Mouse (Mus musculus): ENCODE measurements around the gene Kit. TPM values are rescaled to one million over a fixed set of nuclear protein-coding genes. Genes with fewer than 3 reads are reported as not detected.

The Kit gene
- polyA plus RNA-seq, 1 experiment from 2014 or later = 78.8 TPM

GRCm38 (mm10) chr5:75626703-75627102 is 52.0 kb downstream of the Kit start:
- 81% methylated on average over 6 of the region's 6 CpGs for WGBS
- no peak overlapping the region for H3K4me3 ChIP-seq (ENCODE audit: low read depth, low read length)
- H3K4me2 ChIP-seq (replicated peaks; ENCODE audit: low read depth, low read length) = no peak overlapping the region
- H3K27me3 ChIP-seq (ENCODE audit: control insufficient read depth, insufficient read depth, low read length) = no peaks in the 10 kb centered on the region
- no peak overlapping the region for H3K9ac ChIP-seq (replicated peaks; ENCODE audit: low read depth, low read length)
- H3K27ac ChIP-seq (ENCODE audit: low read length) = no peak overlapping the region
- no peak for ATAC-seq (ENCODE audit: insufficient number of reproducible peaks, insufficient read depth, low FRiP score, low read depth)
- H3K36me3 ChIP-seq (ENCODE audit: control insufficient read depth, insufficient read depth, low read length) = no peaks in the 10 kb centered on the region; the same call in 1 of the 2 replicates
- no peaks in the 10 kb centered on the region for H3K4me1 ChIP-seq (ENCODE audit: control insufficient read depth, insufficient read depth, low read length)
- no peaks in the 10 kb centered on the region for H3K9me3 ChIP-seq (ENCODE audit: control insufficient read depth, low read depth, low read length)

GRCm38 (mm10) chr5:75632257-75632656 is 57.5 kb downstream of the Kit start:
- WGBS = 71% methylated on average over 5 of the region's 5 CpGs
- Histone ChIP-seq H3K9me3 (ENCODE audit: control insufficient read depth, low read depth, low read length) (no peaks in the 10 kb centered on the region), H3K4me2 (replicated peaks; ENCODE audit: low read depth, low read length) (no peak overlapping the region), H3K27me3 (ENCODE audit: control insufficient read depth, insufficient read depth, low read length) (no peaks in the 10 kb centered on the region), H3K36me3 (ENCODE audit: control insufficient read depth, insufficient read depth, low read length) (no peaks in the 10 kb centered on the region; the same call in 1 of the 2 replicates), H3K4me1 (ENCODE audit: control insufficient read depth, insufficient read depth, low read length) (no peaks in the 10 kb centered on the region), H3K9ac (replicated peaks; ENCODE audit: low read depth, low read length) (no peak overlapping the region), H3K27ac (ENCODE audit: low read length) (no peak overlapping the region), H3K4me3 (ENCODE audit: low read depth, low read length) (no peak overlapping the region)
- no peak for ATAC-seq (ENCODE audit: insufficient number of reproducible peaks, insufficient read depth, low FRiP score, low read depth)

- Histone ChIP-seq H3K4me2 (replicated peaks; ENCODE audit: low read depth, low read length) (no peak overlapping the region), H3K4me1 (ENCODE audit: control insufficient read depth, insufficient read depth, low read length) (no peaks in the 10 kb centered on the region), H3K27ac (ENCODE audit: low read length) (no peak overlapping the region), H3K4me3 (ENCODE audit: low read depth, low read length) (no peak overlapping the region), H3K27me3 (ENCODE audit: control insufficient read depth, insufficient read depth, low read length) (no peaks in the 10 kb centered on the region), H3K36me3 (ENCODE audit: control insufficient read depth, insufficient read depth, low read length) (no peaks in the 10 kb centered on the region; the same call in 1 of the 2 replicates), H3K9me3 (ENCODE audit: control insufficient read depth, low read depth, low read length) (no peaks in the 10 kb centered on the region), H3K9ac (replicated peaks; ENCODE audit: low read depth, low read length) (no peak overlapping the region)
- WGBS = 84% methylated on average over 18 of the region's 18 CpGs
- ATAC-seq (ENCODE audit: insufficient number of reproducible peaks, insufficient read depth, low FRiP score, low read depth) = no peak
These were observed 58.3 kb downstream of the Kit start for GRCm38 (mm10) chr5:75632846-75633640.

- ATAC-seq (ENCODE audit: insufficient number of reproducible peaks, insufficient read depth, low FRiP score, low read depth) = no peak
- Histone ChIP-seq H3K27me3 (ENCODE audit: control insufficient read depth, insufficient read depth, low read length) (no peaks in the 10 kb centered on the region), H3K4me1 (ENCODE audit: control insufficient read depth, insufficient read depth, low read length) (no peaks in the 10 kb centered on the region), H3K9me3 (ENCODE audit: control insufficient read depth, low read depth, low read length) (no peaks in the 10 kb centered on the region), H3K4me3 (ENCODE audit: low read depth, low read length) (no peak overlapping the region), H3K4me2 (replicated peaks; ENCODE audit: low read depth, low read length) (no peak overlapping the region), H3K27ac (ENCODE audit: low read length) (no peak overlapping the region), H3K36me3 (ENCODE audit: control insufficient read depth, insufficient read depth, low read length) (peaks cover 7% of the 10 kb centered on the region; the same call in 1 of the 2 replicates), H3K9ac (replicated peaks; ENCODE audit: low read depth, low read length) (no peak overlapping the region)
- WGBS = 92% methylated on average over 12 of the region's 12 CpGs
These were observed 60.7 kb downstream of the Kit start for GRCm38 (mm10) chr5:75635385-75635784.

GRCm38 (mm10) chr5:75640637-75641036 is 65.9 kb downstream of the Kit start:
- no peak overlapping the region for H3K4me3 ChIP-seq (ENCODE audit: low read depth, low read length)
- no peak overlapping the region for H3K4me2 ChIP-seq (replicated peaks; ENCODE audit: low read depth, low read length)
- no peaks in the 10 kb centered on the region for H3K4me1 ChIP-seq (ENCODE audit: control insufficient read depth, insufficient read depth, low read length)
- H3K27ac ChIP-seq (ENCODE audit: low read length) = no peak overlapping the region
- H3K9me3 ChIP-seq (ENCODE audit: control insufficient read depth, low read depth, low read length) = no peaks in the 10 kb centered on the region
- peaks cover 17% of the 10 kb centered on the region; the same call in 1 of the 2 replicates for H3K36me3 ChIP-seq (ENCODE audit: control insufficient read depth, insufficient read depth, low read length)
- no peak for ATAC-seq (ENCODE audit: insufficient number of reproducible peaks, insufficient read depth, low FRiP score, low read depth)
- WGBS = 58% methylated on average over 11 of the region's 11 CpGs
- H3K27me3 ChIP-seq (ENCODE audit: control insufficient read depth, insufficient read depth, low read length) = no peaks in the 10 kb centered on the region
- no peak overlapping the region for H3K9ac ChIP-seq (replicated peaks; ENCODE audit: low read depth, low read length)

- Histone ChIP-seq H3K27ac (ENCODE audit: low read length) (no peak overlapping the region), H3K4me3 (ENCODE audit: low read depth, low read length) (no peak overlapping the region), H3K9ac (replicated peaks; ENCODE audit: low read depth, low read length) (no peak overlapping the region), H3K27me3 (ENCODE audit: control insufficient read depth, insufficient read depth, low read length) (no peaks in the 10 kb centered on the region), H3K4me2 (replicated peaks; ENCODE audit: low read depth, low read length) (no peak overlapping the region), H3K4me1 (ENCODE audit: control insufficient read depth, insufficient read depth, low read length) (no peaks in the 10 kb centered on the region), H3K36me3 (ENCODE audit: control insufficient read depth, insufficient read depth, low read length) (peaks cover 3% of the 10 kb centered on the region; the same call in 1 of the 2 replicates), H3K9me3 (ENCODE audit: control insufficient read depth, low read depth, low read length) (no peaks in the 10 kb centered on the region)
- WGBS = 87% methylated on average over 5 of the region's 5 CpGs
- ATAC-seq (ENCODE audit: insufficient number of reproducible peaks, insufficient read depth, low FRiP score, low read depth) = no peak
These were observed 72.3 kb downstream of the Kit start for GRCm38 (mm10) chr5:75647046-75647445.

- no peak overlapping the region for H3K9ac ChIP-seq (replicated peaks; ENCODE audit: low read depth, low read length)
- no peaks in the 10 kb centered on the region for H3K4me1 ChIP-seq (ENCODE audit: control insufficient read depth, insufficient read depth, low read length)
- no peak overlapping the region for H3K4me2 ChIP-seq (replicated peaks; ENCODE audit: low read depth, low read length)
- WGBS = 83% methylated on average over 8 of the region's 8 CpGs
- ATAC-seq (ENCODE audit: insufficient number of reproducible peaks, insufficient read depth, low FRiP score, low read depth) = no peak
- no peaks in the 10 kb centered on the region for H3K9me3 ChIP-seq (ENCODE audit: control insufficient read depth, low read depth, low read length)
- H3K4me3 ChIP-seq (ENCODE audit: low read depth, low read length) = no peak overlapping the region
- no peak overlapping the region for H3K27ac ChIP-seq (ENCODE audit: low read length)
- H3K27me3 ChIP-seq (ENCODE audit: control insufficient read depth, insufficient read depth, low read length) = no peaks in the 10 kb centered on the region
- peaks cover 12% of the 10 kb centered on the region; the same call in 1 of the 2 replicates for H3K36me3 ChIP-seq (ENCODE audit: control insufficient read depth, insufficient read depth, low read length)
These were observed 75.8 kb downstream of the Kit start for GRCm38 (mm10) chr5:75650566-75650965.

GRCm38 (mm10) chr5:75653431-75653830 is 78.7 kb downstream of the Kit start:
- ATAC-seq (ENCODE audit: insufficient number of reproducible peaks, insufficient read depth, low FRiP score, low read depth) = no peak
- no peak overlapping the region for H3K9ac ChIP-seq (replicated peaks; ENCODE audit: low read depth, low read length)
- 89% methylated on average over 8 of the region's 8 CpGs for WGBS
- no peak overlapping the region for H3K27ac ChIP-seq (ENCODE audit: low read length)
- no peaks in the 10 kb centered on the region for H3K9me3 ChIP-seq (ENCODE audit: control insufficient read depth, low read depth, low read length)
- peaks cover 13% of the 10 kb centered on the region; the same call in 1 of the 2 replicates for H3K36me3 ChIP-seq (ENCODE audit: control insufficient read depth, insufficient read depth, low read length)
- no peaks in the 10 kb centered on the region for H3K27me3 ChIP-seq (ENCODE audit: control insufficient read depth, insufficient read depth, low read length)
- H3K4me3 ChIP-seq (ENCODE audit: low read depth, low read length) = no peak overlapping the region
- no peak overlapping the region for H3K4me2 ChIP-seq (replicated peaks; ENCODE audit: low read depth, low read length)
- H3K4me1 ChIP-seq (ENCODE audit: control insufficient read depth, insufficient read depth, low read length) = no peaks in the 10 kb centered on the region
